Mouse (Mus musculus): ENCODE data around the gene Focad.

GRCm38 (mm10) chr4:88427630-88428239, 333.3 kb downstream of the Focad start:
- no peak for TF ChIP-seq CTCF (IDR thresholded peaks at IDR 0.05; ENCODE audit: low read depth, low read length)
- no peak for TF ChIP-seq POLR2A (IDR thresholded peaks at IDR 0.05; ENCODE audit: insufficient read depth, low read length)

All from ES-Bruce4 (cell line).